Mouse (Mus musculus): ENCODE measurements around the gene Auts2. TPM values are rescaled to one million over a fixed set of nuclear protein-coding genes. Genes with fewer than 3 reads are reported as not detected.

Gene Auts2
- total and polyA plus RNA-seq, 2 experiments from 2014 or later = 6.8 to 12.1 TPM

DNA sequence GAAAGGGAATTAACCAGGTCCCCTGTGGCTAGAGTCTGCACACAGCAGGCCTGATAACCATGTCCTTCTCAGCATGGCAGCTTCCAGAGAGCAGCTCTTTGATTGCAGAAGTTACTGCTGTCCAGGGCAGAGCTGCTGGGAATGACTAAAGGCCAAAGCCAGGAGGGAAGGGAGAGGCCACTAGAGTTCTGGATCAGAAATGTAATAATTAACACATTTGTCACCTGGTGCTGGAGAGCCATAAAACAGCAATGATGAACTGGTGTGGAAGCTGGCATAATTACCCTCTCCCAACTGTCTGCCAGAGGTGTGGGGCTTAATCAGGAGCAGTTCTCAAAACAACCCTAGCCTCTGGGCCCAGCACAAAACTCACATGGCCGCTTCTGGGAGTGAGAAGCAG lies 552.6 kb downstream of the Auts2 start:
- TF ChIP-seq EP300 (IDR thresholded peaks at IDR 0.05; ENCODE audit: low read depth) = no peak
- no peak for TF ChIP-seq CTCF (IDR thresholded peaks at IDR 0.05; ENCODE audit: low read depth)
- no peaks in the 10 kb centered on the region for H3K4me1 ChIP-seq (ENCODE audit: control insufficient read depth, insufficient read depth)
- 86% methylated on average over 1 of the region's 1 CpGs for WGBS
- no peak for ATAC-seq (ENCODE audit: insufficient read depth, low read depth)
- H3K4me3 ChIP-seq (ENCODE audit: low read depth, low read length) = no peak overlapping the region
- DNase-seq (ENCODE audit: low spot score) = no peak
- H3K27me3 ChIP-seq (ENCODE audit: control insufficient read depth, insufficient read depth, low read length) = no peaks in the 10 kb centered on the region
- no peaks in the 10 kb centered on the region for H3K9me3 ChIP-seq (replicated peaks; ENCODE audit: control insufficient read depth, low read length)
- H3K27ac ChIP-seq (ENCODE audit: low read depth) = no peak overlapping the region
- no peak overlapping the region for H3K9ac ChIP-seq (replicated peaks; ENCODE audit: low read depth, low read length)
- no peaks in the 10 kb centered on the region for H3K36me3 ChIP-seq (replicated peaks; ENCODE audit: control insufficient read depth, insufficient read depth, low read length)
- no peak overlapping the region for H3K4me2 ChIP-seq (ENCODE audit: low read depth, low read length)

DNA sequence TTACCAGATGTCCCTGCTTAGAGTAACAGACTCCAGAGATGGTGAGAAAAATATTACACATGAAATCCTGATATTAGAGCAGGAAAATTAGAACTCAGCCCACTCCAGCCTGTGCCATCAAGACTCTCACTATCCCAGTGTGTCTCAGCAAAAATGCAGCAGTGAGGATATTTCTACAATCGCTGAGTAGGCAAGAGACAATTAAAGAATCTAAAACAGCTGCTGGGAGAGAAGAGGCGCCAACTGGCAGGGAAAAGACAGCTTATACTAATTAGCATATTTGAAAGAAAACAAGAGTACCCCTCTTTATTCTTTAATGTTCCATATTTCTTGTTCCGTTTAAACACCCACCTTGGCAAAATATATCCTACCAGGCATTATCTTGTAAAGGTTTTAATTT lies 561.7 kb downstream of the Auts2 start:
- WGBS = 77% methylated on average over 3 of the region's 3 CpGs
- TF ChIP-seq CTCF (IDR thresholded peaks at IDR 0.05; ENCODE audit: low read depth) (no peak), EP300 (IDR thresholded peaks at IDR 0.05; ENCODE audit: low read depth) (no peak)
- Histone ChIP-seq H3K36me3 (replicated peaks; ENCODE audit: control insufficient read depth, insufficient read depth, low read length) (no peaks in the 10 kb centered on the region), H3K4me1 (ENCODE audit: control insufficient read depth, insufficient read depth) (no peaks in the 10 kb centered on the region), H3K27ac (ENCODE audit: low read depth) (no peak overlapping the region), H3K9me3 (replicated peaks; ENCODE audit: control insufficient read depth, low read length) (no peaks in the 10 kb centered on the region), H3K4me2 (ENCODE audit: low read depth, low read length) (no peak overlapping the region), H3K9ac (replicated peaks; ENCODE audit: low read depth, low read length) (no peak overlapping the region), H3K4me3 (ENCODE audit: low read depth, low read length) (no peak overlapping the region), H3K27me3 (ENCODE audit: control insufficient read depth, insufficient read depth, low read length) (no peaks in the 10 kb centered on the region)
- DNase-seq (ENCODE audit: low spot score) = no peak
- ATAC-seq (ENCODE audit: insufficient read depth, low read depth) = no peak

- H3K4me2 ChIP-seq (ENCODE audit: low read depth, low read length) = no peak overlapping the region
- H3K9me3 ChIP-seq (replicated peaks; ENCODE audit: control insufficient read depth, low read length) = no peaks in the 10 kb centered on the region
- no peak overlapping the region for H3K9ac ChIP-seq (replicated peaks; ENCODE audit: low read depth, low read length)
- TF ChIP-seq CTCF (IDR thresholded peaks at IDR 0.05; ENCODE audit: low read depth) = no peak
- TF ChIP-seq EP300 (IDR thresholded peaks at IDR 0.05; ENCODE audit: low read depth) = no peak
- no peaks in the 10 kb centered on the region for H3K36me3 ChIP-seq (replicated peaks; ENCODE audit: control insufficient read depth, insufficient read depth, low read length)
- H3K4me3 ChIP-seq (ENCODE audit: low read depth, low read length) = no peak overlapping the region
- ATAC-seq (ENCODE audit: insufficient read depth, low read depth) (no peak), DNase-seq (ENCODE audit: low spot score) (no peak)
- no peaks in the 10 kb centered on the region for H3K27me3 ChIP-seq (ENCODE audit: control insufficient read depth, insufficient read depth, low read length)
- no peaks in the 10 kb centered on the region for H3K4me1 ChIP-seq (ENCODE audit: control insufficient read depth, insufficient read depth)
- no peak overlapping the region for H3K27ac ChIP-seq (ENCODE audit: low read depth)
- WGBS = 69% methylated on average over 9 of the region's 9 CpGs
Measured at GRCm38 (mm10) chr5:131978939-131979338, 564.2 kb downstream of the Auts2 start.

- DNase-seq (ENCODE audit: low spot score) (no peak), ATAC-seq (ENCODE audit: insufficient read depth, low read depth) (no peak)
- WGBS = 59% methylated on average over 3 of the region's 3 CpGs
- Histone ChIP-seq H3K9me3 (replicated peaks; ENCODE audit: control insufficient read depth, low read length) (no peaks in the 10 kb centered on the region), H3K4me2 (ENCODE audit: low read depth, low read length) (no peak overlapping the region), H3K4me3 (ENCODE audit: low read depth, low read length) (no peak overlapping the region), H3K4me1 (ENCODE audit: control insufficient read depth, insufficient read depth) (no peaks in the 10 kb centered on the region), H3K36me3 (replicated peaks; ENCODE audit: control insufficient read depth, insufficient read depth, low read length) (no peaks in the 10 kb centered on the region), H3K27me3 (ENCODE audit: control insufficient read depth, insufficient read depth, low read length) (no peaks in the 10 kb centered on the region), H3K9ac (replicated peaks; ENCODE audit: low read depth, low read length) (no peak overlapping the region), H3K27ac (ENCODE audit: low read depth) (no peak overlapping the region)
- TF ChIP-seq CTCF (IDR thresholded peaks at IDR 0.05; ENCODE audit: low read depth) (no peak), EP300 (IDR thresholded peaks at IDR 0.05; ENCODE audit: low read depth) (no peak)
Measured at GRCm38 (mm10) chr5:131977497-131977896, 565.6 kb downstream of the Auts2 start.

- Histone ChIP-seq H3K36me3 (replicated peaks; ENCODE audit: control insufficient read depth, insufficient read depth, low read length) (no peaks in the 10 kb centered on the region), H3K9me3 (replicated peaks; ENCODE audit: control insufficient read depth, low read length) (no peaks in the 10 kb centered on the region), H3K27me3 (ENCODE audit: control insufficient read depth, insufficient read depth, low read length) (no peaks in the 10 kb centered on the region), H3K27ac (ENCODE audit: low read depth) (no peak overlapping the region), H3K9ac (replicated peaks; ENCODE audit: low read depth, low read length) (no peak overlapping the region), H3K4me3 (ENCODE audit: low read depth, low read length) (no peak overlapping the region), H3K4me2 (ENCODE audit: low read depth, low read length) (no peak overlapping the region), H3K4me1 (ENCODE audit: control insufficient read depth, insufficient read depth) (no peaks in the 10 kb centered on the region)
- 82% methylated on average over 2 of the region's 2 CpGs for WGBS
- DNase-seq (ENCODE audit: low spot score) (no peak), ATAC-seq (ENCODE audit: insufficient read depth, low read depth) (no peak)
- TF ChIP-seq EP300 (IDR thresholded peaks at IDR 0.05; ENCODE audit: low read depth) = no peak
- TF ChIP-seq CTCF (IDR thresholded peaks at IDR 0.05; ENCODE audit: low read depth) = no peak
Measured at GRCm38 (mm10) chr5:131971901-131972300, 571.2 kb downstream of the Auts2 start.

DNA sequence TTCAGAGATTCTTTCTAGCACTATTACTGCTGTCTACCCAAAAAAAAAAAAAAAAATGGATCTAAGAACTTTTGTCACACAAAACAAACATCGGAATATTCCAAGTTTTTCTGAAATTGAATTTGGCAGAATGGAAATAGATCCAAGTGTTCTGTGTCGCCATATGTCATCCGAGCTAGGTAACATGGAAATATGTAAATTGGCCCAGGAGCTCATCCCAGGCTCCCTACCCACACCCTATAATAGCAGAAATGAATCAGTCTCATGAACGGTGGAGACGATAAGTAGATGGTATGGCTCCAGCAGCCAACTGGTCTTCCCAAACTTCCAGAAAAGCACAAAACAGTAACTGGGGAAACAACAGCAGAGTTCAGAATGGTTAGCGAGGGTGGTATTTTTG lies 577.6 kb downstream of the Auts2 start:
- no peaks in the 10 kb centered on the region for H3K27me3 ChIP-seq (ENCODE audit: control insufficient read depth, insufficient read depth, low read length)
- 93% methylated on average over 6 of the region's 6 CpGs for WGBS
- H3K4me2 ChIP-seq (ENCODE audit: low read depth, low read length) = no peak overlapping the region
- DNase-seq (ENCODE audit: low spot score) (no peak), ATAC-seq (ENCODE audit: insufficient read depth, low read depth) (no peak)
- TF ChIP-seq CTCF (IDR thresholded peaks at IDR 0.05; ENCODE audit: low read depth) = no peak
- no peak for TF ChIP-seq EP300 (IDR thresholded peaks at IDR 0.05; ENCODE audit: low read depth)
- no peak overlapping the region for H3K4me3 ChIP-seq (ENCODE audit: low read depth, low read length)
- H3K9me3 ChIP-seq (replicated peaks; ENCODE audit: control insufficient read depth, low read length) = no peaks in the 10 kb centered on the region; the same call in 1 of the 2 replicates
- no peak overlapping the region for H3K27ac ChIP-seq (ENCODE audit: low read depth)
- no peaks in the 10 kb centered on the region; the same call in 1 of the 2 replicates for H3K36me3 ChIP-seq (replicated peaks; ENCODE audit: control insufficient read depth, insufficient read depth, low read length)
- H3K4me1 ChIP-seq (ENCODE audit: control insufficient read depth, insufficient read depth) = no peaks in the 10 kb centered on the region
- H3K9ac ChIP-seq (replicated peaks; ENCODE audit: low read depth, low read length) = no peak overlapping the region
